Mouse (Mus musculus) erythroblast, embryonic 14.5 days (primary cell): Measurements from ENCODE around the gene Pde1a.

Experiments
- GATA1 ChIP-seq: IDR thresholded peaks from 2 replicates; pipeline ENCODE4 v1.6.1; 2012; ENCODE audit warnings: low read length, inconsistent platforms, mixed read lengths
- TAL1 ChIP-seq: IDR thresholded peaks from 3 replicates; pipeline ENCODE4 v1.6.1; 2012; ENCODE audit warnings: low read length, inconsistent platforms, mixed read lengths

DNA sequence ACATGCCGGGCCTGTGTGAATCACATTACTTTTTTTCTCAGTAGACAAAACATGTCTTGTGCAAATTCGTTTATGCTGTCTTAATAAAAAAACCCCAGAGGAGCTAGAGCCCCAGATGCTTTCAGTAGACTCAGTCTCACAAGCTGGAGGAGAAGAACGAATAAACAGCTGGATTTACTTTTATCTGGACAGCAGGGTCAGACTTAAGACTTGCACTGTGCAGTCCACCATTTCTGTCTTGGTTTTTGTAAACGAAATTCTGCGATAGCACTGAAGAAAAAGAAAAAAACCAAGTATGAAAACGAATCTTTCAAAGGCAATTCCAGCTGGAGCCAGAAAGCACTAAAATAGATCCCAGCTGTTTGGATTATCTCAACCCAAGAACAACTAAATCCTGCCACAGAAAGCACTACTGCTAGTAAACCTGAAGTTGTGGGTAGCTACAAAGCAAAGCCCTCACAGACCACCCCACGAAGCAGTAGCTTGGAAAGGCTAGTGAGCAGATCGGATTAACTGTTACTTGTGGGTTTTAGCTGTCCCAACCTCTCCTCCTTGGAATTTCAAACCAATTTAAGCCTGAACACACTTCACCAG is 343.6 kb downstream of the Pde1a start:
- no peak for TF ChIP-seq GATA1
- no peak for TF ChIP-seq TAL1
